Mouse (Mus musculus): ENCODE measurements around the gene Huwe1. TPM values are rescaled to one million over a fixed set of nuclear protein-coding genes. Genes with fewer than 3 reads are reported as not detected.

Huwe1 gene
- polyA plus RNA-seq, 1 experiment from 2014 or later = 61.9 TPM

MicroRNAs within 50 kb of the gene (microRNA counts, 519-probe panel; counts per million panel counts)
- 684 counts per million, percentile 72 among the panel's probes with 10 or more counts for microRNA mmu-miR-98

Small RNA genes lying within 50 kb of the gene (microRNA-seq; reads per million reads assigned to microRNA genes)
- gene Mir3113 = not detected
- 238 reads per million, percentile 59 among the genes with 10 or more reads in this experiment for gene Mir98
- 61.5 reads per million, percentile 43 among the genes with 10 or more reads in this experiment for gene Mirlet7f-2

Other genes with a start within 250 kb of the Huwe1 start
- gene Hsd17b10, start 201.0 kb downstream of the Huwe1 start, polyA plus RNA-seq (2016; fragmentation: Nextera tagmentation; extraction: Ambion mirVana) = 256 and 258 TPM in 2 replicates
- gene Ribc1, start 215.5 kb downstream of the Huwe1 start, polyA plus RNA-seq (2016; fragmentation: Nextera tagmentation; extraction: Ambion mirVana) = 4.7 and 6.1 TPM in 2 replicates
- 91.9 and 110 TPM in 2 replicates for gene Smc1a, start 215.6 kb downstream of the Huwe1 start, polyA plus RNA-seq (2016; fragmentation: Nextera tagmentation; extraction: Ambion mirVana)